Mouse (Mus musculus): ENCODE measurements around the gene Rflna.
A peak's percentile ranks its signal among the peaks of the same experiment; 100 is the strongest.

Rflna gene

GRCm38 (mm10) chr5:125055901-125056300 lies 52.9 kb downstream of the Rflna start:
- no peak for DNase-seq

DNA sequence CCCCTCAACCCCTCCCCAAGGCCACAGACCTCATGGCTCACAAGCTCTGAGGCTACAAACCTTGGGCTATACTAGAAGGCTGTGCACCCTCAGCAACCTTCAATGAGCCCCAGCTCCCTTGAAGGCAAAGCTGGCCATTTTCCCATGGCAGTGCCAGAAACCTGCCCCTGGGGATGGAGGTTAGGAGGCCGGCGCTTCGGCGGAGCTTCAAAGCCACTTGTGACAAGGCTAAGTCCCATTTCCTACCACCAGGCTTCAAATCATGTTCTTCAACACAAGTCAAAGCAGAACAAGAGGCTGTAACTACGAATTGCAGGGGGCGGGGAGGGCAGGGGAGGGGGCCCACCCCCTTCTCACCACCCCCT lies 53.3 kb downstream of the Rflna start:
- DNase-seq, result no peak

- DNase-seq, result no peak
Observed at GRCm38 (mm10) chr5:125056696-125057554, 53.9 kb downstream of the Rflna start.

- DNase-seq, result no peak
Observed at GRCm38 (mm10) chr5:125057555-125058266, 54.7 kb downstream of the Rflna start.

DNA sequence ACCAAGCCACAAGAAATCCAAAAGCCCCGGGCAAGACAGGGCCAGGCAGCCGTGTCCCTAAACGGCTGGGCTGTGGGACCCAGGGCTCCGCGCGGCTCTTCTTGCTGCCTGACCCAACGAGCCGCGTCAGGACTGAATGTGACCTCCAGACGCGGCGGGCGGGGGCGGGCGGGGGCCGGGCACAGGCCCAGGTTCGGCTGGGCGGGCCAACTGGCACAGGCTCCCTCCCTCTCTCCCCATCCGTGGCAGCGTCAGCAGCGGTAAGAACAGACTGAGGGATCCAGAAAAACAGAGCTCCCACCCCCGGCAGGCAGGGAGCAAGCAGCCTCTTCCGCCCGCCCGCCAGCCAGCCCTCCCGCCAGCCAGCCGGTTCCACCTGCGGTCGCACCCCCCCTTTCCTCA lies 55.2 kb downstream of the Rflna start:
- peak; percentile 89 for DNase-seq
